Mouse (Mus musculus) intestine, embryonic 16.5 days (tissue): ENCODE data around the gene Cuta. TPM values are rescaled to one million over a fixed set of nuclear protein-coding genes. Genes with fewer than 3 reads are reported as not detected.
A peak's percentile ranks its signal among the peaks of the same experiment; 100 is the strongest.
"Not testable (repeated sequence)": the region's sequence is repeated elsewhere in the genome, so short reads cannot be mapped to it uniquely, and the experiment has no call there.

Experiments
- ATAC-seq: fragments of 200-750 bp; cut with Nextera tagmentation; 2 replicates; pipeline ENCODE4 v1.8.0; 2017; ENCODE audit warnings: moderate TSS enrichment, moderate library complexity
- H3K27ac ChIP-seq: fragments of 300-500 bp; sonication (generic); 2 replicates; pipeline ENCODE4 v1.5.1; 2014; ENCODE audit warnings: mild to moderate bottlenecking, low read length
- H3K27me3 ChIP-seq: fragments of 300-500 bp; sonication (generic); replicated peaks from 2 replicates; pipeline ENCODE4 v1.6.1; 2014; ENCODE audit warnings: low read length, control low read depth, mixed read lengths; ENCODE audit not compliant: control insufficient read depth, insufficient read depth
- H3K36me3 ChIP-seq: fragments of 300-500 bp; sonication (generic); 2 replicates; pipeline ENCODE4 v1.6.1; 2014; ENCODE audit warnings: low read length, control low read depth; ENCODE audit not compliant: control insufficient read depth, insufficient read depth
- H3K4me1 ChIP-seq: fragments of 300-500 bp; sonication (generic); 2 replicates; pipeline ENCODE4 v1.6.1; 2014; ENCODE audit warnings: low read length, control low read depth, mixed read lengths; ENCODE audit not compliant: control insufficient read depth, insufficient read depth
- H3K4me2 ChIP-seq: fragments of 300-500 bp; sonication (generic); 2 replicates; pipeline ENCODE4 v1.6.1; 2014; ENCODE audit warnings: low read depth, low read length, control low read depth
- H3K4me3 ChIP-seq: fragments of 300-500 bp; sonication (generic); 2 replicates; pipeline ENCODE4 v1.5.1; 2014; ENCODE audit warnings: mild to moderate bottlenecking, low read length
- H3K9ac ChIP-seq: fragments of 300-500 bp; sonication (generic); 2 replicates; pipeline ENCODE4 v1.6.1; 2014; ENCODE audit warnings: low read depth, low read length
- H3K9me3 ChIP-seq: fragments of 300-500 bp; sonication (generic); 2 replicates; pipeline ENCODE4 v1.6.1; 2016; ENCODE audit warnings: low read length, control low read depth; ENCODE audit not compliant: control insufficient read depth
- WGBS: fragments of 180-500 bp; shearing (Covaris S2); extraction: QIAGEN DNeasy Blood & Tissue Kit; methylation state at CpG from one replicate; pipeline ENCODE4 v1.1.7; 2014; 5-methylcytosine and 5-hydroxymethylcytosine counted together
- polyA plus RNA-seq: library from polyadenylated mRNA; unstranded; fragments of >200 nt; fragmentation: Nextera tagmentation; extraction: Ambion mirVana; gene quantifications from 2 replicates; pipeline ENCODE4 v1.2.1, GENCODE M21; 2015

Gene Cuta
- polyA plus RNA-seq: 294 and 314 TPM in 2 replicates

DNA sequence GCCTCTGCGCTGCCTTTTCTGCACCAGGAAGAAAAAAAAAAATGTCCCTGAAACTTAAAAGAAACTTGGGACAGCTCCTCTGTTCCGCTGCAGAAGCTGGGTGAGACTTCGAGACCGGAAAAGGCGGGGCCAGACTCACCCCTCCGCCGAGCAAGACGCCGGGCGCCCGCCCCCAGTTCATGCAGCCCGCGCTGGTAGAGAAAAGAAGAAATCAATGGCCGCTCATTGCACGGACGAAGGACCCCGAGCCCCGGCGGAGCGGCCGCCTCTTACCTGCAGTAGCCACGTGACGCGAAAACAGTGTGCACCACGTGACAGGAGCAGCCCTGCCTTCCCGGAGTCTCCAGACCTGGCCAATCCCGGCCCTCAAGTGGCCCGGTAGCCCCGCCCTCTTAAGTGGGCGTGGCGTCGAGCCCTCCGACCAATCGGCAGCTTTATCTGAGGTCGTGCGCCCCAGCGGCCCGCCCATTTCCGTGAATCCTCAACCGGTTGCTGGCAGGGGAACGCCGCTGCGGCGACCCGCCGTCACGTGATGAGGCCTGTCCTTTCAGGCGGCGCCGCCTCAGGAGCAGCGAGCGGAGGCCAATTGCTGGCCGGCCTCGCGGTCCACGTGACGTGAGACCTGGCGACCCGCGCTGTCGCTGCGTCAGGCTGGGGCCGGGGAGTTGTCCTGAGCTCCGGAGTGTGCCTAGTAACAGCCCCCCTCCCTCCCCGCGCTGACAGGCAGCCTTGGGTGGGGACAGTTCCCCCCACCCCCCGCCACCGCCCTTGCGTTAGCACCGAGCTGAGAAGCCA lies at the start of gene Cuta:
Gene Cuta, minus strand, starts transcription at position 392 of the 795 bp plus-strand sequence.
- peak within 1 kb of the TSS; percentile 84 for H3K4me3 ChIP-seq
- peak; percentile 96 for ATAC-seq
- peak within 1 kb of the TSS; percentile 90 for H3K9ac ChIP-seq
- peaks cover 28% of the 10 kb centered on the region for H3K4me1 ChIP-seq
- peak within 1 kb of the TSS; percentile 95 for H3K4me2 ChIP-seq
- peaks cover 15% of the 10 kb centered on the region; the same call in 1 of the 2 replicates for H3K36me3 ChIP-seq
- H3K27me3 ChIP-seq: no peaks in the 10 kb centered on the region
- peak within 1 kb of the TSS; percentile 95 for H3K27ac ChIP-seq
- H3K9me3 ChIP-seq: no peaks in the 10 kb centered on the region
- under 1% methylated on average over 70 of the region's 70 CpGs for WGBS

GRCm38 (mm10) chr17:26985503-26986179 lies 46.3 kb upstream of the Cuta start:
- 64% methylated on average over 10 of the region's 10 CpGs for WGBS
- Histone ChIP-seq H3K4me1 (0 out of 2 replicates have a peak, but pooled peaks cover 3% of the 10 kb centered on the region), H3K4me3 (no peak overlapping the region), H3K9ac (no peak overlapping the region), H3K27ac (no peak overlapping the region), H3K27me3 (no peaks in the 10 kb centered on the region), H3K9me3 (no peaks in the 10 kb centered on the region), H3K4me2 (no peak overlapping the region), H3K36me3 (no peaks in the 10 kb centered on the region; the same call in 1 of the 2 replicates)
- ATAC-seq: no peak

DNA sequence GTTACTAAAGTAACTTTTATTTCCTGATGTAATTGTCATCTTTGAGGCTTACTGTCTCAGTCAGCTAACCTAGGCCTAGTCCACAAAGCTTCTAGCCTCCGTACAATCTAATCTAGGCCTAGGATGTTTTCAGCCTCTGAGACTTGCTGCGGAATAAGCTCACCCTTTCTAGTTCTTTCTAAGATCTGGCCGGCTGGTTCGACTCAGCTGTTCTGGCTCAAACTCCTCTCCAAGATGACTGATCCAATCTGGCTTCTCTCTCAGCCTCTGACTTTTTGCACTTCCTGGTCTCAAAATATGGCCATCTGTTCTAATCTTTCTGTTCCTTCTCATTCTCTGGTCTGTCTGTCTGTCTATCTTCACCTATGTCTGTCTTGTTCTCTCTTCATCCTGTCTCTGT lies 44.0 kb upstream of the Cuta start:
- Histone ChIP-seq H3K27me3 (no peaks in the 10 kb centered on the region), H3K4me1 (no peaks in the 10 kb centered on the region), H3K4me2 (no peak overlapping the region), H3K9ac (no peak overlapping the region), H3K36me3 (no peaks in the 10 kb centered on the region; the same call in 1 of the 2 replicates), H3K4me3 (no peak overlapping the region), H3K27ac (no peak overlapping the region), H3K9me3 (no peaks in the 10 kb centered on the region)
- 83% methylated on average over 4 of the region's 4 CpGs for WGBS
- no peak for ATAC-seq

DNA sequence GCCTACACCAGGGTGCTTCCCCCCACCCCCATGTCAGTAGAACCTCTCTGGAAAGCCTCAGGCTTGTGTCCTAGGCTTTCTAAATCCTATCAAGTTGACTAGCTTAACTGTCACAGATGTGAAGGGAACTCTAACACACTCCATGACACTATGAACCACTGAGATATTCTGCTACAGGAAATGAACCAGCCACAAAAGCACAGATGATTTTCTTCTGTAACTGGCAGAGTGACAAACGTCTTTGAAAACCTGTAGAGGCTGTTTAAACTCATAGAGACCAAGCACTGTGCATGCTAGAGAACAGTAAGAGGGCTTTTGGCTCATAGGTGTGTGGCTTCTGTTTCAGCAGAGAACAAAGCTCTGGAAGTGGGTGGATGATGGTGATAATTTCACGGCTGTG lies 41.7 kb upstream of the Cuta start:
- peaks cover 2% of the 10 kb centered on the region for H3K4me1 ChIP-seq
- H3K9me3 ChIP-seq: no peaks in the 10 kb centered on the region

DNA sequence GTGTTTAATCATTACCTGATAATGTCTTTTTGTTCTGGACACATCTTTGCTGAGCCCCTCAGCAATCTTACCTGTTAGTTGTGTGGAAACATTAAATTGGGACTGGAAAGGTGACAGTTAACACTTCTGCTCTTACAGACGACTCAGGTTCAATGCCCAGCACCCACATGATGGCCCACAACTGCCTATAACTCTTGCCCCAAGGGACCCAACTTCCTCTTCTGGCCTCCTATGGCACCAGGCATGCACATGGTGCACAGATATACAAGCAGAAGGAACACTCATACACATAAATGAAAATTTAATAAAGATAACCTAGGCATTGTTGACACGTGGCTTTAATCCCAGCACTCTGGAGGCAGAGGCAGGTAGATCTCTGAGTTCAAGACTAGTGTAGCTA lies 40.1 kb upstream of the Cuta start:
- Histone ChIP-seq H3K4me2 (no peak overlapping the region), H3K4me1 (peaks cover 7% of the 10 kb centered on the region), H3K36me3 (peaks cover 2% of the 10 kb centered on the region), H3K27ac (no peak overlapping the region), H3K9me3 (no peaks in the 10 kb centered on the region), H3K9ac (no peak overlapping the region), H3K27me3 (no peaks in the 10 kb centered on the region), H3K4me3 (no peak overlapping the region)
- WGBS: 74% methylated on average over 2 of the region's 2 CpGs
- ATAC-seq: no peak

More for the DNA sequence above, 41.7 kb upstream of the Cuta start:
- Histone ChIP-seq H3K4me2 (no peak overlapping the region), H3K9ac (no peak overlapping the region), H3K27me3 (no peaks in the 10 kb centered on the region), H3K36me3 (peaks cover 2% of the 10 kb centered on the region), H3K27ac (no peak overlapping the region), H3K4me3 (no peak overlapping the region)
- no peak for ATAC-seq
- WGBS: 68% methylated on average over 2 of the region's 2 CpGs

DNA sequence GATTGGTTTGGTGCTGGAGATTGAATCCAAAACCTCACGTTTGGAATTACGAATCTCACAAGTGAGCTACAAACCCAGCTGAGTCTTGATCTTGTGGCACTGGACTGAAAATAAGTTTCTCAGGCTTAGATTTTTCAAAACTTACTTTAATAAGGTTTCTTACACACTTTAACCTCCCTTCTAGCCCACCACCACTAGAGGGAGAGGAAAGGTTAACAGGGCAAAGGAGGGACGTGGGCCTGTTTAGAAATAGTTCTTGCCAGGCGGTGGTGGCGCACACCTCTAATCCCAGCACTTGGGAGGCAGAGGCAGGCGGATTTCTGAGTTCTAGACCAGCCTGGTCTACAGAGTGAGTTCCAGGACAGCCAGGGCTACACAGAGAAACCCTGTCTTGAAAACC lies 38.0 kb upstream of the Cuta start:
- not testable (repeated sequence) for ATAC-seq, H3K9me3 ChIP-seq, H3K27me3 ChIP-seq, H3K9ac ChIP-seq, H3K4me2 ChIP-seq, H3K27ac ChIP-seq, H3K4me3 ChIP-seq, H3K36me3 ChIP-seq
- 87% methylated on average over 6 of the region's 6 CpGs for WGBS
- H3K4me1 ChIP-seq: peaks cover 16% of the 10 kb centered on the region

- peaks cover 25% of the 10 kb centered on the region for H3K4me1 ChIP-seq
- H3K9ac ChIP-seq: no peak overlapping the region
- H3K4me2 ChIP-seq: no peak overlapping the region
- H3K9me3 ChIP-seq: no peaks in the 10 kb centered on the region
- no peak for ATAC-seq
- H3K4me3 ChIP-seq: no peak overlapping the region
- peaks cover 2% of the 10 kb centered on the region; the same call in 1 of the 2 replicates for H3K36me3 ChIP-seq
- H3K27me3 ChIP-seq: no peaks in the 10 kb centered on the region
- no peak overlapping the region for H3K27ac ChIP-seq
Measured at GRCm38 (mm10) chr17:26975415-26975814, 36.0 kb upstream of the Cuta start.

DNA sequence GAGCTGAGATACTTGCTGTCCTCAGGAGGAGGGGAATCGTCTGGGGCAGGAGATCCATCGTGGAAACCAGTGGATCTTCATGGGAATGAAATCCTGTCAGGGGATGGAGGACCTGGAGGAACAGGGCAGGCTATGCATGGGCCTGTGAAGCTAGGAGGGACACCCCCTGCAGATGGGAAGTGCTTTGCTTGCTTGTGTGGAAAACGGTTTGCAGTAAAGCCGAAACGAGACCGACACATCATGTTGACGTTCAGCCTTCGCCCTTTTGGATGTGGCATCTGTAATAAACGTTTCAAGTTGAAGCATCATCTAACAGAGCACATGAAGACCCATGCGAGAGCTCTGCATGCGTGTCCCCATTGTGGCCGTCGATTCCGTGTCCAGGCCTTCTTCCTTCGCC lies 35.2 kb upstream of the Cuta start:
- H3K27ac ChIP-seq: no peak overlapping the region
- WGBS: 91% methylated on average over 15 of the region's 15 CpGs
- H3K27me3 ChIP-seq: no peaks in the 10 kb centered on the region
- no peak overlapping the region for H3K4me2 ChIP-seq
- no peak overlapping the region for H3K9ac ChIP-seq
- no peak for ATAC-seq
- H3K9me3 ChIP-seq: no peaks in the 10 kb centered on the region
- no peak overlapping the region for H3K4me3 ChIP-seq
- H3K36me3 ChIP-seq: peaks cover 2% of the 10 kb centered on the region; the same call in 1 of the 2 replicates
- H3K4me1 ChIP-seq: peaks cover 25% of the 10 kb centered on the region

DNA sequence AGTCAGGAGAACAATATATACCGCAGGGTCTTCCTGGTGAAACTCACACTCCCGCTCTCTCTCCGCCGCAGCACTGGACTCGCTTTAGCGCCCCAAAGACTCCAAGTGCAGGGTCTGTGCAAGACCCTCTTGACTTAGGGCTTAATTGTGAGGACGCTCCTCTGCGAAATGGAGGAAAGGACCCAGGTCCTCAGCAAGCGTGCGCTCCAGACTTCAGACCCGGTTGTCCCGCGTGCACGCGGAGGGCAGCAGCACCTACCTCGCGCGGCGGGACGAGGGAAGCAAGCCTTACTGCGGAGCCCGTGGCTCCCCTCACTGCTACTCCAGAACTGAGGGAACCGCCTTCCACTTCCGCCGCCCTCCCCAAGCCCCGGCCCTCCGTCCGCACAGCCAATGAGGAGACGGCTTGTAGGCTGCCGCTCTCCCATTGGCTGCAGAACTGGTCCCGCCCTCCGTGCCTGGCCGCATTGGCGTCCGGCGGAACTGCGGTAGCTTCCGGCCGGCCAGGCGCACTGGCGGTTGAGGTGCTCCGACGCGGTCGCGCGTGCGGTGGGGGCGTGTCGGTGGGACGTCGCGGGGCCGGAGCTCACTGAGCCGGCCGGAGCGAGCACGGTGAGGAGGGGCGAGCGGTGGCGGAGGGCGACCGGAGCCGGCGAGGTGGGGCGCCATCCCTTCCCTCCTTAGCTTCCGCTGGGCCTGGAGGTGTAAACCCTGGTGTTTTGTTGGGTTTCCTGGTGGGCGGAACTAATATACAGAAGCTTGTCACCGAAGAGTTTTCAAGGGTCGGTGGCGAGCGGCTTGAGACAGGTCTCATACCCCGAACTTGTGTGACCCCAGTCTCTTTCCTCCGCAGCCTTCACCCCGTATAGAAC lies 33.6 kb upstream of the Cuta start, which contains the start of gene Zbtb9:
Gene Zbtb9, plus strand, starts transcription at position 465 of the 872 bp plus-strand sequence.
- WGBS: under 1% methylated on average over 75 of the region's 75 CpGs
- peak within 1 kb of the TSS; percentile 90 for H3K4me3 ChIP-seq
- H3K4me2 ChIP-seq: peak within 1 kb of the TSS; percentile 76
- peaks cover 2% of the 10 kb centered on the region; the same call in 1 of the 2 replicates for H3K36me3 ChIP-seq
- H3K9ac ChIP-seq: peak within 1 kb of the TSS; percentile 88
- no peaks in the 10 kb centered on the region for H3K27me3 ChIP-seq
- H3K4me1 ChIP-seq: peaks cover 25% of the 10 kb centered on the region
- no peaks in the 10 kb centered on the region for H3K9me3 ChIP-seq
- ATAC-seq: peak; percentile 100
- peak within 1 kb of the TSS; percentile 86 for H3K27ac ChIP-seq
